Mouse (Mus musculus) limb, embryonic 13.5 days (tissue): ENCODE measurements around the gene Krtap4-9. TPM values are rescaled to one million over a fixed set of nuclear protein-coding genes. Genes with fewer than 3 reads are reported as not detected.
"Not testable (repeated sequence)": the region's sequence is repeated elsewhere in the genome, so short reads cannot be mapped to it uniquely, and the experiment has no call there.

Experiments used
- ATAC-seq: fragments of 200-750 bp; cut with Nextera tagmentation; 2 replicates; pipeline ENCODE4 v1.8.0; 2017; ENCODE audit warnings: low read depth, moderate number of reproducible peaks, moderate TSS enrichment; ENCODE audit not compliant: low FRiP score
- H3K27ac ChIP-seq: fragments of 300-500 bp; sonication (generic); 2 replicates; pipeline ENCODE4 v1.5.1; 2015; ENCODE audit warnings: inconsistent platforms, mild to moderate bottlenecking, moderate library complexity
- H3K27me3 ChIP-seq: fragments of 300-500 bp; sonication (generic); 2 replicates; pipeline ENCODE4 v1.6.1; 2015; ENCODE audit warnings: mild to moderate bottlenecking, inconsistent platforms
- H3K36me3 ChIP-seq: fragments of 300-500 bp; sonication (generic); 2 replicates; pipeline ENCODE4 v1.6.1; 2015; ENCODE audit warnings: inconsistent platforms, mild to moderate bottlenecking, moderate library complexity
- H3K4me1 ChIP-seq: fragments of 300-500 bp; sonication (generic); 2 replicates; pipeline ENCODE4 v1.6.1; 2015; ENCODE audit warnings: inconsistent platforms
- H3K4me2 ChIP-seq: fragments of 300-500 bp; sonication (generic); replicated peaks from 2 replicates; pipeline ENCODE4 v1.6.1; 2015; ENCODE audit warnings: inconsistent platforms, mild to moderate bottlenecking, moderate library complexity
- H3K4me3 ChIP-seq: fragments of 300-500 bp; sonication (generic); 2 replicates; pipeline ENCODE4 v1.5.1; 2015; ENCODE audit warnings: moderate library complexity, mild to moderate bottlenecking, inconsistent platforms
- H3K9ac ChIP-seq: fragments of 300-500 bp; sonication (generic); 2 replicates; pipeline ENCODE4 v1.6.1; 2015; ENCODE audit warnings: mild to moderate bottlenecking, inconsistent platforms
- H3K9me3 ChIP-seq: fragments of 300-500 bp; sonication (generic); 2 replicates; pipeline ENCODE4 v1.6.1; 2016; ENCODE audit warnings: inconsistent platforms
- WGBS: fragments of 180-500 bp; shearing (Covaris S2); methylation state at CpG from one replicate; pipeline ENCODE4 v1.1.7; 2015; 5-methylcytosine and 5-hydroxymethylcytosine counted together
- polyA plus RNA-seq: library from polyadenylated mRNA; unstranded; fragments of >200 nt; fragmentation: Nextera tagmentation; extraction: Ambion mirVana; gene quantifications from 2 replicates; pipeline ENCODE4 v1.2.1, GENCODE M21; 2015

Krtap4-9 gene
- polyA plus RNA-seq, result not detected in 2 replicates

DNA sequence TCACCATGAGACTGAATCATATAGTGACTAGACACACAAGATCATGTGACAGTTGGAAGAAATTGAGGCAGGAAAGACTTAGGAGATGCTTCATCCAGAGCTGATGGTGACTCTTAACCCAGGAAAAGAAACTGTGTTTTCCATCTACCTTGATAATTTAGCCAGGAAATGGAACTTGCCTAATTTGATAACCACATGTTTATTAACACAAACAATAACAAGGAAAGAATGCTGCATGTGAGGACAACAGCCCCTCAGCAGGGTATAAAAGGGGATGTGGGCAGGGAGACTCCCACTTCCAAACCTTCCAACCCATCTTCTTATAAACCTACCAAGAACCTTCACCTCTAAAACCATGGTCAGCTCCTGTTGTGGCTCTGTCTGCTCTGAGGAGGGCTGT, at the start of gene Krtap4-9:
Krtap4-9 (plus strand) TSS at position 301 of the 400 bp plus-strand sequence.
- not testable (repeated sequence) for H3K36me3 ChIP-seq, H3K27me3 ChIP-seq, H3K9ac ChIP-seq, H3K9me3 ChIP-seq, H3K27ac ChIP-seq, ATAC-seq, H3K4me3 ChIP-seq, H3K4me2 ChIP-seq, H3K4me1 ChIP-seq

GRCm38 (mm10) chr11:99743985-99744384, 41.0 kb upstream of the Krtap4-9 start:
- no peaks in the 10 kb centered on the region for H3K36me3 ChIP-seq
- H3K27me3 ChIP-seq, result no peaks in the 10 kb centered on the region
- no peak for ATAC-seq
- H3K27ac ChIP-seq, result no peak overlapping the region
- H3K9me3 ChIP-seq, result no peaks in the 10 kb centered on the region
- H3K4me3 ChIP-seq, result no peak overlapping the region
- H3K9ac ChIP-seq, result no peak overlapping the region
- H3K4me2 ChIP-seq, result no peak overlapping the region
- no peaks in the 10 kb centered on the region for H3K4me1 ChIP-seq
- 77% methylated on average over 3 of the region's 3 CpGs for WGBS

GRCm38 (mm10) chr11:99758877-99759276, 26.1 kb upstream of the Krtap4-9 start:
- Histone ChIP-seq H3K4me1 (no peaks in the 10 kb centered on the region), H3K4me2 (no peak overlapping the region), H3K36me3 (no peaks in the 10 kb centered on the region), H3K9ac (no peak overlapping the region), H3K9me3 (0 out of 2 replicates have a peak, but pooled peaks cover 7% of the 10 kb centered on the region), H3K27ac (no peak overlapping the region), H3K4me3 (no peak overlapping the region), H3K27me3 (no peaks in the 10 kb centered on the region)
- 88% methylated on average over 1 of the region's 1 CpGs for WGBS
- no peak for ATAC-seq

- 76% methylated on average over 2 of the region's 2 CpGs for WGBS
- no peak overlapping the region for H3K9ac ChIP-seq
- no peaks in the 10 kb centered on the region for H3K4me1 ChIP-seq
These were observed 16.6 kb upstream of the Krtap4-9 start for GRCm38 (mm10) chr11:99768410-99768809.

DNA sequence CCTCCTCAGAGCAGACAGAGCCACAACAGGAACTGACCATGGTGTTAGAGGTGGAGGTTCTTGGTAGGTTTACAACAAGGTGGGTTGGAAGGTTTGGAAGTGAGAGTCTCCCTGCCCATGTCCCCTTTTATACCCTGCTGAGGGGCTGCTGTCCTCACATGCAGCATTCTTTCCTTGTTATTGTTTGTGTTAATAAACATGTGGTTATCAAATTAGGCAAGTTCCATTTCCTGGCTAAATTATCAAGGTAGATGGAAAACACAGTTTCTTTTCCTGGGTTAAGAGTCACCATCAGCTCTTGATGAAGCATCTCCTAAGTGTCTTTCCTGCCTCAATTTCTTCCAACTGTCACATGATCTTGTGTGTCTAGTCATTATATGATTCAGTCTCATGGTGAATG, 12.2 kb upstream of the Krtap4-9 start, which contains the start of gene Gm11595:
Gm11595 (minus strand) TSS at position 101 of the 400 bp plus-strand sequence.
- H3K27me3 ChIP-seq, H3K9ac ChIP-seq, H3K27ac ChIP-seq, H3K9me3 ChIP-seq, H3K4me2 ChIP-seq, ATAC-seq, H3K4me3 ChIP-seq, H3K4me1 ChIP-seq, H3K36me3 ChIP-seq: not testable (repeated sequence)

More at GRCm38 (mm10) chr11:99768410-99768809, 16.6 kb upstream of the Krtap4-9 start:
- Histone ChIP-seq H3K9me3 (no peaks in the 10 kb centered on the region), H3K4me3 (no peak overlapping the region), H3K4me2 (no peak overlapping the region), H3K27ac (no peak overlapping the region), H3K36me3 (no peaks in the 10 kb centered on the region), H3K27me3 (no peaks in the 10 kb centered on the region)
- ATAC-seq, result no peak

GRCm38 (mm10) chr11:99778401-99778800, 6.6 kb upstream of the Krtap4-9 start:
- H3K4me3 ChIP-seq, result no peak overlapping the region
- WGBS, result 63% methylated on average over 7 of the region's 7 CpGs
- no peaks in the 10 kb centered on the region for H3K4me1 ChIP-seq
- H3K36me3 ChIP-seq, result no peaks in the 10 kb centered on the region
- no peak overlapping the region for H3K9ac ChIP-seq
- no peaks in the 10 kb centered on the region for H3K9me3 ChIP-seq
- H3K27ac ChIP-seq, result no peak overlapping the region
- H3K27me3 ChIP-seq, result peaks cover 3% of the 10 kb centered on the region; the same call in 1 of the 2 replicates
- H3K4me2 ChIP-seq, result no peak overlapping the region
- no peak for ATAC-seq

DNA sequence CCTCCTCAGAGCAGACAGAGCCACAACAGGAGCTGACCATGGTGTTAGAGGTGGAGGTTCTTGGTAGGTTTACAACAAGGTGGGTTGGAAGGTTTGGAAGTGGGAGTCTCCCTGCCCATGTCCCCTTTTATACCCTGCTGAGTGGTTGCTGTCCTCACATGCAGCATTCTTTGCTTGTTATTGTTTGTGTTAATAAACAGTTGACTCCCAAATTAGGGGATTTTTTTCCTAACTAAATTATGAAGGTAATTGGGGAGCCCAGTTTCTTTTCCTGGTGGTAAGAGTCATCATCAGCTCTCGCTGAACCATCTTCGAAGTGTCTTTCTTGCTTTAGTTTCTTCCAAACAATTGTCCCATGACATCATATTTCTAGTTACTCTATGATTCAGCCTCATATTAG, 4.4 kb upstream of the Krtap4-9 start, which contains the start of gene Krtap4-8:
Krtap4-8 (minus strand) TSS at position 101 of the 400 bp plus-strand sequence.
- no peaks in the 10 kb centered on the region for H3K36me3 ChIP-seq
- no peak within 1 kb of the TSS for H3K27ac ChIP-seq
- 93% methylated on average over 2 of the region's 2 CpGs for WGBS
- no peaks in the 10 kb centered on the region for H3K9me3 ChIP-seq
- no peak within 1 kb of the TSS for H3K9ac ChIP-seq
- no peak for ATAC-seq
- peaks cover 3% of the 10 kb centered on the region; the same call in 1 of the 2 replicates for H3K27me3 ChIP-seq
- H3K4me2 ChIP-seq, result no peak within 1 kb of the TSS
- H3K4me3 ChIP-seq, result no peak within 1 kb of the TSS
- H3K4me1 ChIP-seq, result no peaks in the 10 kb centered on the region

- no peak for ATAC-seq
- Histone ChIP-seq H3K4me1 (no peaks in the 10 kb centered on the region), H3K9ac (no peak within 1 kb of the TSS), H3K9me3 (no peaks in the 10 kb centered on the region), H3K27ac (no peak within 1 kb of the TSS), H3K4me2 (no peak within 1 kb of the TSS), H3K36me3 (no peaks in the 10 kb centered on the region), H3K27me3 (no peaks in the 10 kb centered on the region), H3K4me3 (no peak within 1 kb of the TSS)
- 82% methylated on average over 2 of the region's 2 CpGs for WGBS
These were observed 8.4 kb downstream of the Krtap4-9 start, which contains the start of gene Gm11596 for GRCm38 (mm10) chr11:99793367-99793766. Gene Gm11596, minus strand, starts transcription at chr11:99793467.

GRCm38 (mm10) chr11:99798832-99799231, 13.8 kb downstream of the Krtap4-9 start, which contains the start of gene Gm11569:
Gene Gm11569, minus strand, starts transcription at chr11:99798932.
- not testable (repeated sequence) for H3K4me1 ChIP-seq, H3K9me3 ChIP-seq, H3K27me3 ChIP-seq, H3K27ac ChIP-seq, H3K4me2 ChIP-seq, ATAC-seq, H3K9ac ChIP-seq, H3K36me3 ChIP-seq, H3K4me3 ChIP-seq
- no CpG with 5 or more reads among the region's 1 CpGs for WGBS

- no CpG with 5 or more reads among the region's 1 CpGs for WGBS
- H3K36me3 ChIP-seq, H3K4me1 ChIP-seq, H3K4me2 ChIP-seq, H3K4me3 ChIP-seq, ATAC-seq, H3K9ac ChIP-seq, H3K27ac ChIP-seq, H3K27me3 ChIP-seq, H3K9me3 ChIP-seq: not testable (repeated sequence)
These were observed 19.3 kb downstream of the Krtap4-9 start, which contains the start of gene Gm11554 for GRCm38 (mm10) chr11:99804346-99804745. Gene Gm11554, minus strand, starts transcription at chr11:99804446.

DNA sequence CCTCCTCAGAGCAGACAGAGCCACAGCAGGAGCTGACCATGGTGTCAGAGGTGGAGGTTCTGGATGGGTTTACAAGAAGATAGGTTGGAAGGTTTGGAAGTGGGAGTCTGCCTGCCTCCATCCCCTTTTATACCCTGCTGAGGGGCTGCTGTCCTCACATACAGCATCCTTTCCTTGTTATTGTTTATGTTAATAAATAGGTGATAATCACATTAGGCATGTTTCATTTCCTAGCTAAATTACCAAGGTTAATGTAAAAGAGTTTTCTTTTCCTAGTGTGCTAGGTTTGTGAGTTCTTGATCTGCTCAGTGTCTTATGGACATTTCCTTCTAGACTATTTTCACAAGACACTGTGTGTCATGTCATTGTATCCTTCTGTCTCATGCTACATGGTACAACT, 24.8 kb downstream of the Krtap4-9 start, which contains the start of gene Krtap4-13:
Krtap4-13 (minus strand) TSS at position 101 of the 400 bp plus-strand sequence.
- H3K9ac ChIP-seq, H3K36me3 ChIP-seq, H3K4me1 ChIP-seq, H3K27me3 ChIP-seq, H3K9me3 ChIP-seq, H3K4me2 ChIP-seq, ATAC-seq, H3K27ac ChIP-seq, H3K4me3 ChIP-seq: not testable (repeated sequence)

DNA sequence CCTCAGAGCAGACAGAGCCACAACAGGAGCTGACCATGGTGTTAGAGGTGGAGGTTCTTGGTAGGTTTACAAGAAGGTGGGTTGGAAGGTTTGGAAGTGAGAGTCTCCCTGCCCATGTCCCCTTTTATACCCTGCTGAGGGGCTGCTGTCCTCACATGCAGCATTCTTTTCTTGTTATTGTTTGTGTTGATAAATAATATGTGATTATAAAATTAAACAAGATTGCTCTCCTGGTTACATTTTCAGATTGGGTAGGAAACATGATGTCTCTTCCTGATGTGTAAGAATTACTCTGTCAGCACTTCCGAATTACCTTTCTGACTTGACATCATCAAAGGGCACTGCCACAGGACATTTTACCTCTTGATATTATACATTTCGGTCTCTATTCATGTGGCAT, 30.6 kb downstream of the Krtap4-9 start, which contains the start of gene Gm11564:
Gm11564 (minus strand) TSS at position 101 of the 400 bp plus-strand sequence.
- 82% methylated on average over 2 of the region's 2 CpGs for WGBS
- H3K36me3 ChIP-seq, H3K27ac ChIP-seq, H3K4me2 ChIP-seq, ATAC-seq, H3K9me3 ChIP-seq, H3K4me1 ChIP-seq, H3K4me3 ChIP-seq, H3K27me3 ChIP-seq, H3K9ac ChIP-seq: not testable (repeated sequence)
